Mouse (Mus musculus) limb, embryonic 14.5 days (tissue): ENCODE results near the gene Ctsl. TPM values are rescaled to one million over a fixed set of nuclear protein-coding genes. Genes with fewer than 3 reads are reported as not detected.

Experiments
- ATAC-seq: fragments of 200-750 bp; cut with Nextera tagmentation; 2 replicates; pipeline ENCODE4 v1.8.0; 2017; ENCODE audit warnings: low read depth, moderate number of reproducible peaks, moderate TSS enrichment; ENCODE audit not compliant: low FRiP score
- DNase-seq: peaks from one replicate; pipeline ENCODE4 v3.0.0-alpha.2; 2015; ENCODE audit warnings: low spot score
- H3K27ac ChIP-seq: fragments of 300-500 bp; sonication (generic); replicated peaks from 2 replicates; pipeline ENCODE4 v1.5.1; 2014; ENCODE audit warnings: low read depth, mild to moderate bottlenecking, low read length, moderate library complexity, mixed read lengths
- H3K27me3 ChIP-seq: fragments of 300-500 bp; sonication (generic); 2 replicates; pipeline ENCODE4 v1.6.1; 2014; ENCODE audit warnings: low read length, mixed read lengths; ENCODE audit not compliant: control insufficient read depth, insufficient read depth
- H3K36me3 ChIP-seq: fragments of 300-500 bp; sonication (generic); 2 replicates; pipeline ENCODE4 v1.6.1; 2014; ENCODE audit warnings: mild to moderate bottlenecking, low read length, moderate library complexity, mixed read lengths; ENCODE audit not compliant: control insufficient read depth, insufficient read depth
- H3K4me1 ChIP-seq: fragments of 300-500 bp; sonication (generic); 2 replicates; pipeline ENCODE4 v1.6.1; 2014; ENCODE audit warnings: antibody characterized with exemption, low read length, mixed read lengths; ENCODE audit not compliant: control insufficient read depth, insufficient read depth
- H3K4me2 ChIP-seq: fragments of 300-500 bp; sonication (generic); replicated peaks from 2 replicates; pipeline ENCODE4 v1.6.1; 2014; ENCODE audit warnings: low read depth, mild to moderate bottlenecking, low read length, moderate library complexity; ENCODE audit not compliant: severe bottlenecking
- H3K4me3 ChIP-seq: fragments of 300-500 bp; sonication (generic); replicated peaks from 2 replicates; pipeline ENCODE4 v1.5.1; 2014; ENCODE audit warnings: low read length
- H3K9ac ChIP-seq: fragments of 300-500 bp; sonication (generic); 2 replicates; pipeline ENCODE4 v1.6.1; 2014; ENCODE audit warnings: mild to moderate bottlenecking, low read depth, low read length, moderate library complexity; ENCODE audit not compliant: severe bottlenecking
- H3K9me3 ChIP-seq: fragments of 300-500 bp; sonication (generic); 2 replicates; pipeline ENCODE4 v1.6.1; 2016; ENCODE audit warnings: low read length; ENCODE audit not compliant: control insufficient read depth
- POLR2A ChIP-seq: fragments of 200-500 bp; IDR thresholded peaks from 2 replicates; pipeline ENCODE4 v1.8.0; 2012; ENCODE audit warnings: inconsistent platforms, mild to moderate bottlenecking, moderate library complexity, borderline replicate concordance; ENCODE audit not compliant: insufficient read depth, insufficient read length; ENCODE audit errors: extremely low read depth
- WGBS: fragments of 180-500 bp; shearing (Covaris S2); extraction: QIAGEN DNeasy Blood & Tissue Kit; methylation state at CpG from one replicate; pipeline ENCODE4 v1.1.7; 2014; 5-methylcytosine and 5-hydroxymethylcytosine counted together
- polyA plus RNA-seq, 2 experiments: library from polyadenylated mRNA; depleted of rRNA in 1 of 2; stranded (reverse) in 1 of 2; unstranded in 1 of 2; fragments of >200 nt; fragmentation: Nextera tagmentation in 1 of 2; extraction: Ambion mirVana in 1 of 2; gene quantifications; 2 replicates each; pipeline versions ENCODE4 v1.2.1 to v1.2.3; 2012 to 2014

The Ctsl gene
- polyA plus RNA-seq, 2 experiments, result 161 to 228 TPM

DNA sequence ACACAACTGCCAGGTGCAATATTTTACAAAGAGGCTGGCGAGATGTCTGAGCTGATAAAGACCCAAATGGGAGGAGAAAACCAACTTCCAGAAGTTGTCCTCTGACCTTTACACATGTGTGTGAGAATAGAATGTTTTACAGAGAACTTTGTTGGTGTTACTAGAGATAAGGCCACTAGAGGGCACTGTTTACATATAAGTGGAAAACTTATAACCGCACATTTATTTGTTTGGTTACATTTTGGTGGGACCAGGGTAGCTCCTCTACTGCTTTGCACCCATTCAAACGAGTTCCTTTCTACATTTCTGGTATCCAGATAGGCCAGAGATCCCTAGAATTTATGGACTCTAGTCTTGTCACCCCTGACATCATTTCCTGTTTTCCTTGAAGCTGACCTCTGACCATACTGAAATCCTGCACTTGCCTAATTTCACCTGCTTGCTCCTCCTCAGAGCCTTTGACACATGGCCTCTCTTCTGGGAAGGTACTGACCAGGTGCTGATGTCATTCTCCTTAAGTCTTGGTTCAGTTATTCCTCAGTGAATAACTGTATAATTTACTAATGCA lies 55.1 kb downstream of the Ctsl start:
- ATAC-seq (no peak), DNase-seq (peak; percentile 91)
- Histone ChIP-seq H3K4me2 (no peak overlapping the region), H3K9ac (no peak overlapping the region), H3K27me3 (no peaks in the 10 kb centered on the region), H3K4me1 (no peaks in the 10 kb centered on the region; the same call in 1 of the 2 replicates), H3K4me3 (no peak overlapping the region), H3K36me3 (no peaks in the 10 kb centered on the region), H3K9me3 (no peaks in the 10 kb centered on the region), H3K27ac (no peak overlapping the region)
- 2% methylated on average over 3 of the region's 3 CpGs for WGBS
- TF ChIP-seq POLR2A, result no peak

DNA sequence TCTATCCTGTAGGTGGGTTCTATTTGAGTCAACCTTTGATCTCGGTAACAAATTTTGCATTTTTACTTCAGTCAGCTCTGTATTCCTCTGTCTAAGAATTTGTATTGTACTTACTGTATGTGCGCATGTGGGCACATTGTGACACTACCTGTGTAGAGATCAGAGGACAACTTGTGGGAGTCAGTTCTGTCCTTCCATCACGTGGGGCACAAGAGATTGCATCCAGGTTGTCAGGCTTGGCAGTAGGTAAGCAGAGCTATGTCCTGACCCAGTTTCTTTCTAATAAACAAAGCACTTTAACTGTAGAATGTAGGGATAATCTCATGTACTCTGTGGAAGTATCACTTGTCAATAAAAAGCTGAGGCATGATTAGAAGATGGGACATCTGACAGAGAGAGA lies 56.6 kb downstream of the Ctsl start:
- no peak for TF ChIP-seq POLR2A
- H3K36me3 ChIP-seq, result no peaks in the 10 kb centered on the region
- H3K9ac ChIP-seq, result no peak overlapping the region
- H3K4me2 ChIP-seq, result no peak overlapping the region
- H3K4me1 ChIP-seq, result no peaks in the 10 kb centered on the region; the same call in 1 of the 2 replicates
- no peak overlapping the region for H3K27ac ChIP-seq
- WGBS, result 65% methylated on average over 3 of the region's 3 CpGs
- H3K27me3 ChIP-seq, result no peaks in the 10 kb centered on the region
- ATAC-seq (no peak), DNase-seq (no peak)
- no peak overlapping the region for H3K4me3 ChIP-seq
- no peaks in the 10 kb centered on the region for H3K9me3 ChIP-seq

DNA sequence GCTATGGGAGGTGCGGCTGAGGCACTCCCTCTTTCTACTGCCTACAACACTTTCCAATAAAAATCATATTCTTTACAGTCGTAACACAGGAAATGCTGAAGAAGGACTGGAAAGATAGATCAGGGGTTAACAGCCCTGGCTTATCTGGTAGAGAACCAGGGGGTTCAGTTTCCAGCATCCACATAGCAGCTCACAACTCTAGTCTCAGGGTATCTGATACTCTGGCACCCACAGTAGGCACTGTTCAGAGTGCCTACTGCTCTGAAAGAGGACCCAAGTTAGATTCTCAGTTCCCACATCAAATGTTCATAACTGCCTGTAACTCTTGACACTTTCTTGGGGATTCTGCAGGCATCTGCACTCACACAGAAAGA lies 57.8 kb downstream of the Ctsl start:
- ATAC-seq (peak; percentile 46), DNase-seq (no peak)
- no peaks in the 10 kb centered on the region; the same call in 1 of the 2 replicates for H3K4me1 ChIP-seq
- TF ChIP-seq POLR2A, result no peak
- peak overlapping the region; percentile 69 for H3K9ac ChIP-seq
- H3K9me3 ChIP-seq, result no peaks in the 10 kb centered on the region
- 0% methylated on average over 2 of the region's 2 CpGs for WGBS
- H3K4me2 ChIP-seq, result peak overlapping the region; percentile 74
- peaks cover 5% of the 10 kb centered on the region for H3K36me3 ChIP-seq
- no peak overlapping the region for H3K27ac ChIP-seq
- H3K4me3 ChIP-seq, result peak overlapping the region; percentile 76
- no peaks in the 10 kb centered on the region for H3K27me3 ChIP-seq

DNA sequence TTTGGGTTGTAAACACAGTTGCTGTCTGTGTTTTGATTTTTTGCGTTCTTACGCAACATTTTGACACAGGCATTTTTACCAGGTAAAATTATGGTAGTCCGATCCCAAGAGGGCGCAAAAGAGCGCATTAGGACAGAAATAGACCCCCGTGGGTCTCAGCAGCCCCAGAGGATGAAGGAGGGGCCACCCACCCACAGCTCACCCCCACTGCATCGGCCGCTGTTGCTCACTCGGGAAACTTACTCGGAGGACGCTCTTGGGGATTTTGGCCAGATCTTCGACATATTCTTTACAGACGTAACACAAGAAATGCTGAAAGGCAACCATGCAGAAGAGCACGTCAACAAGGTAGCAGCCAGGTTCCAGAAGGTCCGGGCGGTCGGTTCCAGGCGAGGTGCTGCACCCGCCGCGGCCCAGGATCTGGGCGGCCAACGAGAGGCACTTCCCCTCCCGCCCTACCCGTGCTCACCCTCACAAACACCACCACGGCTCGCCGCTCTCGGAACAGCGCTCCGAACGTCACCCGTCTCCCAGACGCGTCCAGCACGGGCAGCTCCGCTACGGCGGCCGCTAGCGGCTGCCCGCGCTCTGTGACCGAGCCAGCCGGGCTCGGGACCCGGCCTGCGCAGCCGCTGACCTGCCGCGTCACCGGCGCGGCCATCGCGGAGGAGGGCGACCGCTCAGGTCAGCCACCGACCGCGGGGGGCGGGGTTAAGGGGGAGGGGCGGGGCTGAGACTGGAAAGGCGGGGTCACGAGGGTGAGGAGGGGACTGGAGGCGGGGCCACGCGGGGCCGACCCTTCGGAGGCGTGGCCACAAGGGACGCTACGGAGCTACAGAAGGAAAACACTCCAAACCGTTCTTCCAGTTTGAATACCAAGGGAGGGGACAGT lies 58.4 kb downstream of the Ctsl start, which contains the start of gene Aaed1:
Gene Aaed1, minus strand, starts transcription at position 687 of the 892 bp plus-strand sequence.
- peak; percentile 86 for TF ChIP-seq POLR2A
- H3K27me3 ChIP-seq, result no peaks in the 10 kb centered on the region
- peak within 1 kb of the TSS; percentile 76 for H3K4me3 ChIP-seq
- no peaks in the 10 kb centered on the region; the same call in 1 of the 2 replicates for H3K4me1 ChIP-seq
- H3K36me3 ChIP-seq, result peaks cover 11% of the 10 kb centered on the region
- H3K27ac ChIP-seq, result peak within 1 kb of the TSS; percentile 79
- DNase-seq, result peak; percentile 89
- peak within 1 kb of the TSS; percentile 74 for H3K4me2 ChIP-seq
- peak; percentile 94 for ATAC-seq
- H3K9ac ChIP-seq, result peak within 1 kb of the TSS; percentile 69
- under 1% methylated on average over 70 of the region's 74 CpGs for WGBS
- H3K9me3 ChIP-seq, result no peaks in the 10 kb centered on the region

DNA sequence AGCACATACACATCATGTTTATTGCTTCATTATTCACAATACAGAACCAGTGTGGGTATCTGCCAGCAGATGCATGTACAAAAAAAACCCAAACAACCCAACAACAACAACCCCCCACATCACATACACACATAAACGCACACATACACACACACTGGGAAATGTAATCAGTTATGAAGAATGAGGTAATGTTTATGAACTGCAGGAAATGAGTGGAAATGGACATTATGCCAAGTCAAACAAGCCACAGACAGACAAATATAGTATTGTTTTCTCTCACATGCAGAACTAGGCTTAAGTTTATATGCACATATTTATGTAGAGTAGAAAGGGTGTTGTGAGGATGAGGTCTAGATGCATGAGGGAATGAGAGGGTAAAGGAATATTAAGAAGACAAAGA lies 59.4 kb downstream of the Ctsl start:
- Histone ChIP-seq H3K27me3 (no peaks in the 10 kb centered on the region), H3K4me2 (peak overlapping the region; percentile 74), H3K9me3 (no peaks in the 10 kb centered on the region), H3K9ac (no peak overlapping the region), H3K36me3 (peaks cover 17% of the 10 kb centered on the region), H3K4me1 (no peaks in the 10 kb centered on the region; the same call in 1 of the 2 replicates), H3K4me3 (peak overlapping the region; percentile 76), H3K27ac (no peak overlapping the region)
- TF ChIP-seq POLR2A, result no peak
- 57% methylated on average over 1 of the region's 1 CpGs for WGBS
- no peak for ATAC-seq
- no peak for DNase-seq
